Mouse (Mus musculus): ENCODE measurements around the gene Coq5. TPM values are rescaled to one million over a fixed set of nuclear protein-coding genes. Genes with fewer than 3 reads are reported as not detected.

Gene Coq5
- polyA plus RNA-seq, 1 experiment from 2014 or later: 18.9 TPM

DNA sequence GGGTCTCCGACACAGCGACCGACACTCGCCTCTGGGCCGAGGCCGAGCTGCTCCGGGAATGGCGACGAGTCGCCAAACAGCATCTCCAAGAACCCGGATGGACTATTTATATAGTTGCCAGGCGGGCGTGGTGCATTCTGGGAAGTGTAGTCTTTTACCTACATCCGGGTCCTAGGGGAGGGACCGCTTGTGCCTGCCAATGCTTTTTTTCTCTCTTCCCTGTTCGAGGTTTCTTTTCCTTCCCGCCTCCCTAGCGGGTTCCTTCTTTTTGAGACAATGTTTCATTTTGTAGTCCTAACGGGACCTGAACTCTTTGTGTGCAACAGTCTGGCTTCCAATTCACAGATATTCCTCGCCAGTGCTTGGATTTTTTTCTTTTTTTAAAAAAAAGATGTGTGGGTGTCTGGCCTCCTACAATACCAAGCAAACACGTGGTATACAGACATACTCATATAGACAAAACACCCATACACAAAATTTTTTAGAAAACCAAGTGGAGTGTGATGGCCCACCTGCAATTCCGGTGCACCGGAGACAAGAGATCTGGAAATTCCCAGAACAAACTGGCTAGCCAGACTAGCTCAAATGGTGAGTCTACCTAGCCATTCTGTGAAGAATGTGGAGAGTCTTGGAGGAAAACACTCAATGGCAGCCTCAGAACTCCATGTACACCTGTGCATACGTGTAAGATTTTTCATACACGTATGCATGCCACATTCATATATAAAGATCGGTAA lies 6.5 kb upstream of the Coq5 start, which contains the start of gene Rnf10:
Gene Rnf10 (minus strand): TSS at position 87 of the 737 bp plus-strand sequence.
- TF ChIP-seq EP300 (IDR thresholded peaks at IDR 0.05) (no peak), CTCF (IDR thresholded peaks at IDR 0.05) (no peak)
- H3K36me3 ChIP-seq (ENCODE audit: insufficient read depth, low read length): no peaks in the 10 kb centered on the region
- no peaks in the 10 kb centered on the region for H3K9me3 ChIP-seq (ENCODE audit: low read length)
- no peaks in the 10 kb centered on the region for H3K27me3 ChIP-seq (replicated peaks; ENCODE audit: insufficient read depth, low read length)
- DNase-seq (ENCODE audit: low spot score) (peak; percentile 97), ATAC-seq (peak; percentile 91)
- H3K4me3 ChIP-seq (ENCODE audit: low read depth, low read length): peak within 1 kb of the TSS; percentile 99
- 13% methylated on average over 22 of the region's 26 CpGs for WGBS
- peaks cover 13% of the 10 kb centered on the region; the same call in 1 of the 2 replicates for H3K4me1 ChIP-seq (ENCODE audit: insufficient read depth, low read depth, low read length)
- peak within 1 kb of the TSS; percentile 90 for H3K27ac ChIP-seq (ENCODE audit: low read length)
- peak within 1 kb of the TSS; percentile 68 for H3K4me2 ChIP-seq (replicated peaks; ENCODE audit: low read depth, low read length)
- H3K9ac ChIP-seq (replicated peaks; ENCODE audit: low read depth): peak within 1 kb of the TSS; percentile 99

- Histone ChIP-seq H3K9ac (replicated peaks; ENCODE audit: low read depth) (no peak overlapping the region), H3K4me3 (ENCODE audit: low read depth, low read length) (no peak overlapping the region), H3K36me3 (ENCODE audit: insufficient read depth, low read length) (no peaks in the 10 kb centered on the region), H3K4me2 (replicated peaks; ENCODE audit: low read depth, low read length) (peak overlapping the region; percentile 68; the same call in 1 of the 2 replicates), H3K27ac (ENCODE audit: low read length) (no peak overlapping the region), H3K9me3 (ENCODE audit: low read length) (no peaks in the 10 kb centered on the region), H3K27me3 (replicated peaks; ENCODE audit: insufficient read depth, low read length) (no peaks in the 10 kb centered on the region), H3K4me1 (ENCODE audit: insufficient read depth, low read depth, low read length) (peaks cover 10% of the 10 kb centered on the region; the same call in 1 of the 2 replicates)
- TF ChIP-seq EP300 (IDR thresholded peaks at IDR 0.05): no peak
- no peak for TF ChIP-seq CTCF (IDR thresholded peaks at IDR 0.05)
- no peak for DNase-seq (ENCODE audit: low spot score)
- 69% methylated on average over 6 of the region's 6 CpGs for WGBS
- no peak for ATAC-seq
These were observed 5.8 kb upstream of the Coq5 start for GRCm38 (mm10) chr5:115273549-115274135.

GRCm38 (mm10) chr5:115274353-115274752 lies 5.1 kb upstream of the Coq5 start:
- DNase-seq (ENCODE audit: low spot score) (no peak), ATAC-seq (no peak)
- Histone ChIP-seq H3K4me2 (replicated peaks; ENCODE audit: low read depth, low read length) (no peak overlapping the region), H3K27ac (ENCODE audit: low read length) (no peak overlapping the region), H3K4me3 (ENCODE audit: low read depth, low read length) (no peak overlapping the region), H3K9me3 (ENCODE audit: low read length) (no peaks in the 10 kb centered on the region), H3K27me3 (replicated peaks; ENCODE audit: insufficient read depth, low read length) (no peaks in the 10 kb centered on the region), H3K36me3 (ENCODE audit: insufficient read depth, low read length) (no peaks in the 10 kb centered on the region), H3K4me1 (ENCODE audit: insufficient read depth, low read depth, low read length) (peaks cover 10% of the 10 kb centered on the region; the same call in 1 of the 2 replicates), H3K9ac (replicated peaks; ENCODE audit: low read depth) (no peak overlapping the region)
- TF ChIP-seq CTCF (IDR thresholded peaks at IDR 0.05): peak; percentile 20; the same call in 1 of the 2 replicates
- TF ChIP-seq EP300 (IDR thresholded peaks at IDR 0.05): no peak
- 48% methylated on average over 1 of the region's 1 CpGs for WGBS

DNA sequence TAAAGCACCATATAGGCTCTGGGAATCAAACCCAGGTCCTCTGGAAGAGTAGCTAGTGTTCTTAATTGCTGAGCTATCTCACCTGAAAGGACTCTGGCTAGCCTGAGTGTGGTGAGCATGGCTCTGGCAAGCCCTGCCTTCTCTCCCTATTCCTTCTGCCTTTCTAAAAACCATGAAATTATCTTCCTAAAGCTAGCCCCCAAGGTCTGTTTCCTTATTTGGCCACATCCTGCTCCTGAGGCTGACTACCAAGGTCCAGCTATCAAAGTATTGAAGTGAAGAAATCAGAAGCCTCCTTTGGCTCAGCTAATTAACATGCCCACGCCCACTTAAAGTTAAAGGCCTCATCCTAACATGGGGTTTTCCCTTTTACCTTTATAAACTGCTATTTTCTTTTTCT lies 4.7 kb upstream of the Coq5 start:
- Histone ChIP-seq H3K9ac (replicated peaks; ENCODE audit: low read depth) (no peak overlapping the region), H3K4me3 (ENCODE audit: low read depth, low read length) (no peak overlapping the region), H3K36me3 (ENCODE audit: insufficient read depth, low read length) (no peaks in the 10 kb centered on the region), H3K4me2 (replicated peaks; ENCODE audit: low read depth, low read length) (no peak overlapping the region), H3K27ac (ENCODE audit: low read length) (no peak overlapping the region), H3K9me3 (ENCODE audit: low read length) (no peaks in the 10 kb centered on the region), H3K4me1 (ENCODE audit: insufficient read depth, low read depth, low read length) (peaks cover 10% of the 10 kb centered on the region; the same call in 1 of the 2 replicates), H3K27me3 (replicated peaks; ENCODE audit: insufficient read depth, low read length) (no peaks in the 10 kb centered on the region)
- 89% methylated on average over 1 of the region's 1 CpGs for WGBS
- DNase-seq (ENCODE audit: low spot score): no peak
- no peak for ATAC-seq
- no peak for TF ChIP-seq CTCF (IDR thresholded peaks at IDR 0.05)
- no peak for TF ChIP-seq EP300 (IDR thresholded peaks at IDR 0.05)

- Histone ChIP-seq H3K36me3 (ENCODE audit: insufficient read depth, low read length) (no peaks in the 10 kb centered on the region), H3K9me3 (ENCODE audit: low read length) (no peaks in the 10 kb centered on the region), H3K27me3 (replicated peaks; ENCODE audit: insufficient read depth, low read length) (no peaks in the 10 kb centered on the region), H3K9ac (replicated peaks; ENCODE audit: low read depth) (no peak overlapping the region), H3K27ac (ENCODE audit: low read length) (no peak overlapping the region), H3K4me3 (ENCODE audit: low read depth, low read length) (no peak overlapping the region), H3K4me1 (ENCODE audit: insufficient read depth, low read depth, low read length) (peaks cover 6% of the 10 kb centered on the region; the same call in 1 of the 2 replicates), H3K4me2 (replicated peaks; ENCODE audit: low read depth, low read length) (no peak overlapping the region)
- no peak for ATAC-seq
- TF ChIP-seq EP300 (IDR thresholded peaks at IDR 0.05) (no peak), CTCF (IDR thresholded peaks at IDR 0.05) (peak; percentile 61)
- 35% methylated on average over 14 of the region's 14 CpGs for WGBS
- peak; percentile 41 for DNase-seq (ENCODE audit: low spot score)
These were observed 3.5 kb upstream of the Coq5 start for GRCm38 (mm10) chr5:115275998-115276397.

DNA sequence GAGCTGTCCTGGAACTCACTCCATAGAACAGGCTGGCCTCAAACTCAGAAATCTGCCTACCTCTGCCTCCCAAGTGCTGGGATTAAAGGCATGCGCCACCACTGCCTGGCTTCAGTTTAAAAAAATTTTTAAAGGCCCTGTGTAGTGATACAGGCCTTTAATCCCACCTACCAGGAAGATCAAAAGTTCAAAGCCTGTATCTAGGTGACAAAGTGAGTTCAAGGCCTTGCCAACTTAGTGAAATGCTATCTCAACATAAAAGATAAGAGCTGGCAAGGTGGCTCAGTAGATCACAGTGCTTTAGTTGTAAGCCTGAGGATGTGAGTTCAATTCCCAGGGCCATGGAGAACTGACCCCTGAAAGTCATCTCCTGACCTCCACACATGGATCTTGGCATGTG lies 1.4 kb upstream of the Coq5 start:
- no peaks in the 10 kb centered on the region for H3K27me3 ChIP-seq (replicated peaks; ENCODE audit: insufficient read depth, low read length)
- no peak overlapping the region for H3K4me2 ChIP-seq (replicated peaks; ENCODE audit: low read depth, low read length)
- no peaks in the 10 kb centered on the region for H3K36me3 ChIP-seq (ENCODE audit: insufficient read depth, low read length)
- no peaks in the 10 kb centered on the region for H3K9me3 ChIP-seq (ENCODE audit: low read length)
- no peak overlapping the region for H3K9ac ChIP-seq (replicated peaks; ENCODE audit: low read depth)
- no peak overlapping the region for H3K4me3 ChIP-seq (ENCODE audit: low read depth, low read length)
- peaks cover 6% of the 10 kb centered on the region; the same call in 1 of the 2 replicates for H3K4me1 ChIP-seq (ENCODE audit: insufficient read depth, low read depth, low read length)
- no peak for DNase-seq (ENCODE audit: low spot score)
- no peak for ATAC-seq
- 80% methylated on average over 1 of the region's 1 CpGs for WGBS
- no peak for TF ChIP-seq CTCF (IDR thresholded peaks at IDR 0.05)
- no peak for TF ChIP-seq EP300 (IDR thresholded peaks at IDR 0.05)
- no peak overlapping the region for H3K27ac ChIP-seq (ENCODE audit: low read length)

All from lung, postnatal 0 days (tissue).